Mouse (Mus musculus): Measurements from ENCODE around the gene 7530416G11Rik. TPM values are rescaled to one million over a fixed set of nuclear protein-coding genes. Genes with fewer than 3 reads are reported as not detected.

7530416G11Rik gene
- polyA plus RNA-seq, 1 experiment from 2014 or later, result not detected

- no peak for DNase-seq (ENCODE audit: low spot score)
Observed at GRCm38 (mm10) chr15:85466456-85467067, 36.5 kb downstream of the 7530416G11Rik start.

GRCm38 (mm10) chr15:85464823-85465565, 38.0 kb downstream of the 7530416G11Rik start:
- Histone ChIP-seq H3K4me2 (replicated peaks) (no peak overlapping the region), H3K27me3 (ENCODE audit: control insufficient read depth, insufficient read depth, low read length) (no peaks in the 10 kb centered on the region), H3K4me3 (replicated peaks; ENCODE audit: low read length) (no peak overlapping the region), H3K9ac (no peak overlapping the region), H3K9me3 (ENCODE audit: control insufficient read depth, low read length) (no peaks in the 10 kb centered on the region), H3K4me1 (replicated peaks; ENCODE audit: control insufficient read depth, insufficient read depth, low read length) (peaks cover 34% of the 10 kb centered on the region), H3K27ac (peak overlapping the region; percentile 69), H3K36me3 (replicated peaks; ENCODE audit: control insufficient read depth, insufficient read depth) (peaks cover 62% of the 10 kb centered on the region)
- 31% methylated on average over 10 of the region's 10 CpGs for WGBS
- ATAC-seq (ENCODE audit: low FRiP score), result no peak
- DNase-seq (ENCODE audit: low spot score), result no peak

More at GRCm38 (mm10) chr15:85466456-85467067, 36.5 kb downstream of the 7530416G11Rik start:
- H3K36me3 ChIP-seq (replicated peaks; ENCODE audit: control insufficient read depth, insufficient read depth), result peaks cover 64% of the 10 kb centered on the region
- peak overlapping the region; percentile 53 for H3K27ac ChIP-seq
- peaks cover 21% of the 10 kb centered on the region for H3K4me1 ChIP-seq (replicated peaks; ENCODE audit: control insufficient read depth, insufficient read depth, low read length)
- no peak overlapping the region for H3K9ac ChIP-seq
- WGBS, result 51% methylated on average over 5 of the region's 5 CpGs
- no peak overlapping the region for H3K4me2 ChIP-seq (replicated peaks)
- H3K27me3 ChIP-seq (ENCODE audit: control insufficient read depth, insufficient read depth, low read length), result no peaks in the 10 kb centered on the region
- no peak overlapping the region for H3K4me3 ChIP-seq (replicated peaks; ENCODE audit: low read length)
- H3K9me3 ChIP-seq (ENCODE audit: control insufficient read depth, low read length), result no peaks in the 10 kb centered on the region
- ATAC-seq (ENCODE audit: low FRiP score), result no peak

GRCm38 (mm10) chr15:85464190-85464589, 38.8 kb downstream of the 7530416G11Rik start:
- Histone ChIP-seq H3K36me3 (replicated peaks; ENCODE audit: control insufficient read depth, insufficient read depth) (peaks cover 59% of the 10 kb centered on the region), H3K27me3 (ENCODE audit: control insufficient read depth, insufficient read depth, low read length) (no peaks in the 10 kb centered on the region), H3K4me1 (replicated peaks; ENCODE audit: control insufficient read depth, insufficient read depth, low read length) (peaks cover 42% of the 10 kb centered on the region), H3K4me2 (replicated peaks) (no peak overlapping the region), H3K9ac (no peak overlapping the region), H3K4me3 (replicated peaks; ENCODE audit: low read length) (no peak overlapping the region), H3K9me3 (ENCODE audit: control insufficient read depth, low read length) (no peaks in the 10 kb centered on the region), H3K27ac (peak overlapping the region; percentile 69)
- ATAC-seq (ENCODE audit: low FRiP score), result peak; percentile 54; the same call in 1 of the 2 replicates
- 3% methylated on average over 5 of the region's 5 CpGs for WGBS
- DNase-seq (ENCODE audit: low spot score), result peak; percentile 46

- ATAC-seq (ENCODE audit: low FRiP score) (no peak), DNase-seq (ENCODE audit: low spot score) (no peak)
- H3K27ac ChIP-seq, result peak overlapping the region; percentile 81
- H3K9ac ChIP-seq, result no peak overlapping the region
- H3K4me2 ChIP-seq (replicated peaks), result no peak overlapping the region
- no peaks in the 10 kb centered on the region for H3K27me3 ChIP-seq (ENCODE audit: control insufficient read depth, insufficient read depth, low read length)
- no peaks in the 10 kb centered on the region for H3K9me3 ChIP-seq (ENCODE audit: control insufficient read depth, low read length)
- no peak overlapping the region for H3K4me3 ChIP-seq (replicated peaks; ENCODE audit: low read length)
- 24% methylated on average over 13 of the region's 13 CpGs for WGBS
- H3K36me3 ChIP-seq (replicated peaks; ENCODE audit: control insufficient read depth, insufficient read depth), result peaks cover 52% of the 10 kb centered on the region
- peaks cover 51% of the 10 kb centered on the region for H3K4me1 ChIP-seq (replicated peaks; ENCODE audit: control insufficient read depth, insufficient read depth, low read length)
Observed at GRCm38 (mm10) chr15:85463027-85463790, 39.8 kb downstream of the 7530416G11Rik start.

GRCm38 (mm10) chr15:85462138-85462537, 40.9 kb downstream of the 7530416G11Rik start:
- peak overlapping the region; percentile 81 for H3K27ac ChIP-seq
- H3K4me2 ChIP-seq (replicated peaks), result no peak overlapping the region
- DNase-seq (ENCODE audit: low spot score), result no peak
- no peaks in the 10 kb centered on the region for H3K9me3 ChIP-seq (ENCODE audit: control insufficient read depth, low read length)
- H3K27me3 ChIP-seq (ENCODE audit: control insufficient read depth, insufficient read depth, low read length), result no peaks in the 10 kb centered on the region
- no peak overlapping the region for H3K9ac ChIP-seq
- peaks cover 45% of the 10 kb centered on the region; the same call in 1 of the 2 replicates for H3K36me3 ChIP-seq (replicated peaks; ENCODE audit: control insufficient read depth, insufficient read depth)
- no peak overlapping the region for H3K4me3 ChIP-seq (replicated peaks; ENCODE audit: low read length)
- no peak for ATAC-seq (ENCODE audit: low FRiP score)
- 35% methylated on average over 4 of the region's 4 CpGs for WGBS
- H3K4me1 ChIP-seq (replicated peaks; ENCODE audit: control insufficient read depth, insufficient read depth, low read length), result peaks cover 62% of the 10 kb centered on the region

GRCm38 (mm10) chr15:85461541-85461940, 41.5 kb downstream of the 7530416G11Rik start:
- no peak overlapping the region for H3K4me3 ChIP-seq (replicated peaks; ENCODE audit: low read length)

GRCm38 (mm10) chr15:85458631-85459082, 44.4 kb downstream of the 7530416G11Rik start:
- peaks cover 73% of the 10 kb centered on the region for H3K4me1 ChIP-seq (replicated peaks; ENCODE audit: control insufficient read depth, insufficient read depth, low read length)
- H3K4me3 ChIP-seq (replicated peaks; ENCODE audit: low read length), result no peak overlapping the region

More at GRCm38 (mm10) chr15:85461541-85461940, 41.5 kb downstream of the 7530416G11Rik start:
- Histone ChIP-seq H3K9ac (peak overlapping the region; percentile 17; the same call in 1 of the 2 replicates), H3K4me2 (replicated peaks) (no peak overlapping the region), H3K27ac (peak overlapping the region; percentile 81), H3K36me3 (replicated peaks; ENCODE audit: control insufficient read depth, insufficient read depth) (peaks cover 39% of the 10 kb centered on the region; the same call in 1 of the 2 replicates), H3K27me3 (ENCODE audit: control insufficient read depth, insufficient read depth, low read length) (no peaks in the 10 kb centered on the region), H3K4me1 (replicated peaks; ENCODE audit: control insufficient read depth, insufficient read depth, low read length) (peaks cover 68% of the 10 kb centered on the region), H3K9me3 (ENCODE audit: control insufficient read depth, low read length) (no peaks in the 10 kb centered on the region)
- DNase-seq (ENCODE audit: low spot score) (peak; percentile 69), ATAC-seq (ENCODE audit: low FRiP score) (peak; percentile 71)
- WGBS, result 6% methylated on average over 4 of the region's 4 CpGs

GRCm38 (mm10) chr15:85457838-85458237, 45.2 kb downstream of the 7530416G11Rik start:
- Histone ChIP-seq H3K9me3 (ENCODE audit: control insufficient read depth, low read length) (no peaks in the 10 kb centered on the region), H3K4me1 (replicated peaks; ENCODE audit: control insufficient read depth, insufficient read depth, low read length) (peaks cover 69% of the 10 kb centered on the region), H3K36me3 (replicated peaks; ENCODE audit: control insufficient read depth, insufficient read depth) (peaks cover 12% of the 10 kb centered on the region; the same call in 1 of the 2 replicates), H3K9ac (no peak overlapping the region), H3K4me3 (replicated peaks; ENCODE audit: low read length) (no peak overlapping the region), H3K27ac (peak overlapping the region; percentile 81), H3K4me2 (replicated peaks) (no peak overlapping the region), H3K27me3 (ENCODE audit: control insufficient read depth, insufficient read depth, low read length) (no peaks in the 10 kb centered on the region)
- 20% methylated on average over 8 of the region's 8 CpGs for WGBS
- no peak for DNase-seq (ENCODE audit: low spot score)
- ATAC-seq (ENCODE audit: low FRiP score), result no peak

More at GRCm38 (mm10) chr15:85458631-85459082, 44.4 kb downstream of the 7530416G11Rik start:
- Histone ChIP-seq H3K36me3 (replicated peaks; ENCODE audit: control insufficient read depth, insufficient read depth) (peaks cover 21% of the 10 kb centered on the region; the same call in 1 of the 2 replicates), H3K9ac (no peak overlapping the region), H3K9me3 (ENCODE audit: control insufficient read depth, low read length) (no peaks in the 10 kb centered on the region), H3K27ac (peak overlapping the region; percentile 81), H3K4me2 (replicated peaks) (no peak overlapping the region), H3K27me3 (ENCODE audit: control insufficient read depth, insufficient read depth, low read length) (no peaks in the 10 kb centered on the region)
- peak; percentile 56 for DNase-seq (ENCODE audit: low spot score)
- WGBS, result 10% methylated on average over 4 of the region's 4 CpGs
- 0 out of 2 replicates have a peak, but pooled peaks have one; percentile 45 for ATAC-seq (ENCODE audit: low FRiP score)

All from hindbrain, embryonic 14.5 days (tissue).